ENCODE assay signal across 26 mouse cellular contexts in the genomic region with DNA sequence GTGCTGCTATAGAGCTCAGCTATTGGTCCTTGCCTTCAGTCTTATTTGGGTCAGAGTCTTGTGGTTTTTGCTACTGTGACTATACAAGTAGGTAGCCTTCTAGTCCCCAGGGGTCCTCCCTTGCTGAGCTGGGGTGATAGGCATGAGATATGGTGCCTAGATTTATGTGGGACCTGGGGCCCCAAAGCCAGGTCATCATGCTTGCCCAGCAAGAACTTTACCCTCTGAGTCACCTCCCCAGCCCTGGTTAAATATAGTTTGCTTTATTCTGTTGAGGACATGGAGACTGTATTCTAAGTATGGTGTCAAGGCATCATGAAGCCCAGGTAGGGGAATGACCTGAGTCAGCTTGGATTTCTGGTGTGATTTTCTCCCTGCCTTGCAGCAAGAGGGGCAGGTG.
A peak's percentile ranks its signal among the peaks of the same experiment; 100 is the strongest.
DNase-seq lines count a peak whose midpoint lies in the region; ATAC-seq and TF ChIP-seq lines count a peak whose summit lies in the region.
"Had no signal": no experiment of that assay in that cellular context is flagged by ENCODE, and none has a peak within 500 bp of the region (broad histone marks: within the 10 kb centered on the region; RNA-seq: fewer than 3 reads in every experiment).

No protein-coding gene starts in this region.

- H3K27me3 ChIP-seq in hindbrain, embryonic 13.5 days: no peaks in the 10 kb centered on the region
- H3K27me3 ChIP-seq in hindbrain, embryonic 12.5 days: no peaks in the 10 kb centered on the region
- H3K27me3 ChIP-seq in intestine, embryonic 15.5 days (replicated peaks): no peaks in the 10 kb centered on the region
- no peaks in the 10 kb centered on the region for H3K27me3 ChIP-seq in intestine, postnatal 0 days (replicated peaks; ENCODE audit: control insufficient read depth, insufficient read depth, low read length)
- H3K27me3 ChIP-seq: CH12.LX; embryonic facial prominence, embryonic 12.5 days; forebrain, embryonic 13.5 days; forebrain, embryonic 15.5 days had no signal

- no peaks in the 10 kb centered on the region for H3K36me3 ChIP-seq in hindbrain, embryonic 13.5 days
- no peaks in the 10 kb centered on the region for H3K36me3 ChIP-seq in hindbrain, embryonic 12.5 days
- no peaks in the 10 kb centered on the region for H3K36me3 ChIP-seq in intestine, embryonic 15.5 days
- no peaks in the 10 kb centered on the region for H3K36me3 ChIP-seq in intestine, postnatal 0 days (ENCODE audit: control insufficient read depth, insufficient read depth)
- H3K36me3 ChIP-seq: embryonic facial prominence, embryonic 10.5 days; embryonic facial prominence, embryonic 12.5 days; forebrain, embryonic 15.5 days; G1E had no signal

- peaks cover 20% of the 10 kb centered on the region for H3K4me1 ChIP-seq in hindbrain, embryonic 13.5 days (replicated peaks)
- H3K4me1 ChIP-seq in hindbrain, embryonic 12.5 days: peaks cover 4% of the 10 kb centered on the region; the same call in 1 of the 2 replicates
- H3K4me1 ChIP-seq in intestine, embryonic 15.5 days (replicated peaks): no peaks in the 10 kb centered on the region
- H3K4me1 ChIP-seq in intestine, postnatal 0 days (replicated peaks; ENCODE audit: control insufficient read depth, insufficient read depth, low read length): no peaks in the 10 kb centered on the region
- H3K4me1 ChIP-seq: embryonic facial prominence, embryonic 10.5 days; embryonic facial prominence, embryonic 12.5 days; forebrain, embryonic 15.5 days had no signal

- peak; percentile 34 for DNase-seq in thymus, postnatal 0 days (ENCODE audit: low spot score)
- DNase-seq in thymus, postnatal 25 days: no peak
- no peak for DNase-seq in natural killer cell, adult 2 months (ENCODE audit: low spot score in 2 of 2)
- DNase-seq in gastrocnemius, adult 8-10 months (ENCODE audit: low spot score in 2 of 2): no peak
- DNase-seq: adrenal gland, adult 8-10 months; adrenal gland, postnatal 14 days; adrenal gland, postnatal 36 days; B cell, adult 2 months; cerebellum, adult 11-12 months; cerebellum, adult 2 months; cerebellum, adult 9-10 months; cerebellum, postnatal 14 days; cerebellum, postnatal 36 days had no signal

- ATAC-seq in hindbrain, embryonic 13.5 days (ENCODE audit: low FRiP score): 0 out of 2 replicates have a peak, but pooled peaks have one; percentile 28
- ATAC-seq in hindbrain, embryonic 12.5 days (ENCODE audit: low FRiP score): no peak
- ATAC-seq in intestine, embryonic 15.5 days: peak; percentile 74
- peak; percentile 43; the same call in 1 of the 2 replicates for ATAC-seq in intestine, postnatal 0 days
- ATAC-seq: activated CD4-positive, CD25-positive, alpha-beta regulatory T cell, adult 4 months; CD4-positive, CD25-positive, alpha-beta regulatory T cell, adult 4 months; forebrain, embryonic 13.5 days; forebrain, embryonic 15.5 days; Patski had no signal

- no peak overlapping the region for H3K9ac ChIP-seq in hindbrain, embryonic 13.5 days
- no peak overlapping the region for H3K9ac ChIP-seq in hindbrain, embryonic 12.5 days
- H3K9ac ChIP-seq in intestine, embryonic 15.5 days: no peak overlapping the region
- H3K9ac ChIP-seq in intestine, postnatal 0 days (ENCODE audit: low read depth, low read length): no peak overlapping the region
- H3K9ac ChIP-seq: embryonic facial prominence, embryonic 12.5 days; forebrain, embryonic 13.5 days; forebrain, embryonic 15.5 days had no signal

- H3K27ac ChIP-seq in hindbrain, embryonic 13.5 days: no peak overlapping the region
- H3K27ac ChIP-seq in hindbrain, embryonic 12.5 days: no peak overlapping the region
- no peak overlapping the region for H3K27ac ChIP-seq in intestine, embryonic 15.5 days
- H3K27ac ChIP-seq in intestine, postnatal 0 days (ENCODE audit: low read depth, low read length): no peak overlapping the region
- H3K27ac ChIP-seq: embryonic facial prominence, embryonic 10.5 days; embryonic facial prominence, embryonic 12.5 days; forebrain, embryonic 13.5 days; forebrain, embryonic 15.5 days had no signal

- no peak overlapping the region for H3K4me2 ChIP-seq in hindbrain, embryonic 13.5 days
- H3K4me2 ChIP-seq in hindbrain, embryonic 12.5 days (replicated peaks): no peak overlapping the region
- H3K4me2 ChIP-seq in intestine, embryonic 15.5 days (replicated peaks): no peak overlapping the region
- no peak overlapping the region for H3K4me2 ChIP-seq in intestine, postnatal 0 days (replicated peaks; ENCODE audit: low read depth)
- H3K4me2 ChIP-seq: embryonic facial prominence, embryonic 12.5 days; forebrain, embryonic 13.5 days; forebrain, embryonic 15.5 days had no signal

- no peaks in the 10 kb centered on the region for H3K9me3 ChIP-seq in hindbrain, embryonic 13.5 days
- no peaks in the 10 kb centered on the region for H3K9me3 ChIP-seq in hindbrain, embryonic 12.5 days (replicated peaks)
- no peaks in the 10 kb centered on the region for H3K9me3 ChIP-seq in intestine, embryonic 15.5 days
- no peaks in the 10 kb centered on the region for H3K9me3 ChIP-seq in intestine, postnatal 0 days (ENCODE audit: control insufficient read depth)
- H3K9me3 ChIP-seq: embryonic facial prominence, embryonic 10.5 days; embryonic facial prominence, embryonic 12.5 days; forebrain, embryonic 13.5 days; forebrain, embryonic 15.5 days; G1E had no signal

- no peak overlapping the region for H3K4me3 ChIP-seq in hindbrain, embryonic 13.5 days
- H3K4me3 ChIP-seq in hindbrain, embryonic 12.5 days: no peak overlapping the region
- H3K4me3 ChIP-seq in intestine, embryonic 15.5 days (replicated peaks): no peak overlapping the region
- no peak overlapping the region for H3K4me3 ChIP-seq in intestine, postnatal 0 days (ENCODE audit: low read depth, low read length)
- H3K4me3 ChIP-seq: embryonic facial prominence, embryonic 10.5 days; embryonic facial prominence, embryonic 12.5 days; forebrain, embryonic 13.5 days; forebrain, embryonic 15.5 days had no signal

- no peak for TF ChIP-seq CTCF in intestine, postnatal 0 days (IDR thresholded peaks at IDR 0.05; ENCODE audit: low read depth)
